Mouse (Mus musculus) olfactory bulb, adult 2 months (tissue): ENCODE measurements at regions not wholly inside any gene's neighbourhood (a gene's known extent, or its start where the extent isn't known, plus 50 kb on each side); places are given as distances from the start of the nearest gene placed in this dataset.

Experiments
- H3K27ac ChIP-seq: fragments of 200-500 bp; 2 replicates; pipeline ENCODE4 v1.5.1; 2012; ENCODE audit warnings: low read depth, low read length; ENCODE audit not compliant: insufficient read depth
- H3K4me1 ChIP-seq: fragments of 200-500 bp; 2 replicates; pipeline ENCODE4 v1.6.1; 2012; ENCODE audit warnings: low read length; ENCODE audit not compliant: control insufficient read depth, insufficient read depth
- H3K4me3 ChIP-seq: fragments of 200-500 bp; 2 replicates; pipeline ENCODE4 v1.5.1; 2012; ENCODE audit warnings: mild to moderate bottlenecking, low read depth, low read length, moderate library complexity; ENCODE audit not compliant: insufficient read depth
- CTCF ChIP-seq: fragments of 200-500 bp; IDR thresholded peaks from 2 replicates; pipeline ENCODE4 v1.5.1; 2012; ENCODE audit warnings: low read depth, mild to moderate bottlenecking, low read length, moderate library complexity; ENCODE audit not compliant: insufficient read depth
- POLR2A ChIP-seq: fragments of 200-500 bp; IDR thresholded peaks from 2 replicates; pipeline ENCODE4 v1.6.1; 2012; ENCODE audit warnings: mild to moderate bottlenecking, low read depth, low read length, moderate library complexity; ENCODE audit not compliant: insufficient read depth
- WGBS: fragments of 180-500 bp; shearing (Covaris S2); methylation state at CpG from one replicate; pipeline ENCODE4 v1.1.7; 2018; 5-methylcytosine and 5-hydroxymethylcytosine counted together

GRCm38 (mm10) chr14:47982993-47983740, 137.5 kb upstream of the Peli2 start:
- 28% methylated on average over 3 of the region's 3 CpGs for WGBS
- peak overlapping the region; percentile 79 for H3K27ac ChIP-seq
- no peak overlapping the region for H3K4me3 ChIP-seq

GRCm38 (mm10) chr14:47986483-47986882, 134.1 kb upstream of the Peli2 start:
- Histone ChIP-seq H3K4me1 (peaks cover 2% of the 10 kb centered on the region; the same call in 1 of the 2 replicates), H3K4me3 (no peak overlapping the region), H3K27ac (no peak overlapping the region)
- TF ChIP-seq CTCF: no peak
- no peak for TF ChIP-seq POLR2A
- WGBS: 56% methylated on average over 3 of the region's 3 CpGs

More at GRCm38 (mm10) chr14:47982993-47983740, 137.5 kb upstream of the Peli2 start:
- TF ChIP-seq POLR2A (no peak), CTCF (no peak)
- peaks cover 2% of the 10 kb centered on the region; the same call in 1 of the 2 replicates for H3K4me1 ChIP-seq

- 48% methylated on average over 5 of the region's 5 CpGs for WGBS
- Histone ChIP-seq H3K4me1 (no peaks in the 10 kb centered on the region; the same call in 1 of the 2 replicates), H3K27ac (no peak overlapping the region), H3K4me3 (no peak overlapping the region)
- TF ChIP-seq POLR2A (no peak), CTCF (no peak)
Measured at GRCm38 (mm10) chr14:47986941-47987340, 133.7 kb upstream of the Peli2 start.

GRCm38 (mm10) chr14:47987392-47988075, 133.1 kb upstream of the Peli2 start:
- Histone ChIP-seq H3K27ac (no peak overlapping the region), H3K4me3 (no peak overlapping the region), H3K4me1 (no peaks in the 10 kb centered on the region; the same call in 1 of the 2 replicates)
- 45% methylated on average over 7 of the region's 7 CpGs for WGBS
- TF ChIP-seq CTCF (no peak), POLR2A (no peak)

- 51% methylated on average over 3 of the region's 3 CpGs for WGBS
- no peak overlapping the region for H3K4me3 ChIP-seq
- TF ChIP-seq CTCF (no peak), POLR2A (no peak)
Measured at GRCm38 (mm10) chr14:47988131-47988530, 132.5 kb upstream of the Peli2 start.

GRCm38 (mm10) chr14:47989315-47989714, 131.3 kb upstream of the Peli2 start:
- WGBS: 61% methylated on average over 5 of the region's 5 CpGs
- TF ChIP-seq CTCF (no peak), POLR2A (no peak)

More at GRCm38 (mm10) chr14:47988131-47988530, 132.5 kb upstream of the Peli2 start:
- Histone ChIP-seq H3K27ac (no peak overlapping the region), H3K4me1 (no peaks in the 10 kb centered on the region; the same call in 1 of the 2 replicates)

GRCm38 (mm10) chr14:47990716-47991115, 129.9 kb upstream of the Peli2 start:
- WGBS: 65% methylated on average over 3 of the region's 3 CpGs
- Histone ChIP-seq H3K4me1 (no peaks in the 10 kb centered on the region; the same call in 1 of the 2 replicates), H3K4me3 (no peak overlapping the region), H3K27ac (no peak overlapping the region)
- TF ChIP-seq CTCF (no peak), POLR2A (no peak)

More at GRCm38 (mm10) chr14:47989315-47989714, 131.3 kb upstream of the Peli2 start:
- H3K27ac ChIP-seq: no peak overlapping the region
- no peaks in the 10 kb centered on the region; the same call in 1 of the 2 replicates for H3K4me1 ChIP-seq
- no peak overlapping the region for H3K4me3 ChIP-seq

- no peak overlapping the region for H3K27ac ChIP-seq
- TF ChIP-seq CTCF (no peak), POLR2A (no peak)
- no peaks in the 10 kb centered on the region for H3K4me1 ChIP-seq
- H3K4me3 ChIP-seq: no peak overlapping the region
- WGBS: 94% methylated on average over 7 of the region's 7 CpGs
Measured at GRCm38 (mm10) chr14:47991546-47991945, 129.1 kb upstream of the Peli2 start.

- TF ChIP-seq POLR2A: no peak
- no peak for TF ChIP-seq CTCF
- H3K4me1 ChIP-seq: no peaks in the 10 kb centered on the region
- no peak overlapping the region for H3K27ac ChIP-seq
- 65% methylated on average over 5 of the region's 5 CpGs for WGBS
- H3K4me3 ChIP-seq: no peak overlapping the region
Measured at GRCm38 (mm10) chr14:47992091-47992490, 128.5 kb upstream of the Peli2 start.
